Mouse (Mus musculus): ENCODE results near the gene Dock3. TPM values are rescaled to one million over a fixed set of nuclear protein-coding genes. Genes with fewer than 3 reads are reported as not detected.
"Not testable (repeated sequence)": the region's sequence is repeated elsewhere in the genome, so short reads cannot be mapped to it uniquely, and the experiment has no call there.

The Dock3 gene
- polyA plus RNA-seq, 1 experiment from 2014 or later = 0.57 TPM

- DNase-seq (ENCODE audit: low spot score) = no peak
- peaks cover 29% of the 10 kb centered on the region; the same call in 1 of the 2 replicates for H3K27me3 ChIP-seq (ENCODE audit: insufficient read depth, poor library complexity, severe bottlenecking)
- 20% methylated on average over 5 of the region's 5 CpGs for WGBS
- H3K4me1 ChIP-seq = peaks cover 13% of the 10 kb centered on the region; the same call in 1 of the 2 replicates
- no peak overlapping the region for H3K27ac ChIP-seq
- H3K9me3 ChIP-seq = no peaks in the 10 kb centered on the region
- H3K4me3 ChIP-seq = no peak overlapping the region
- H3K36me3 ChIP-seq = no peaks in the 10 kb centered on the region
Measured at GRCm38 (mm10) chr9:107252164-107252563, 20.5 kb upstream of the Dock3 start.

DNA sequence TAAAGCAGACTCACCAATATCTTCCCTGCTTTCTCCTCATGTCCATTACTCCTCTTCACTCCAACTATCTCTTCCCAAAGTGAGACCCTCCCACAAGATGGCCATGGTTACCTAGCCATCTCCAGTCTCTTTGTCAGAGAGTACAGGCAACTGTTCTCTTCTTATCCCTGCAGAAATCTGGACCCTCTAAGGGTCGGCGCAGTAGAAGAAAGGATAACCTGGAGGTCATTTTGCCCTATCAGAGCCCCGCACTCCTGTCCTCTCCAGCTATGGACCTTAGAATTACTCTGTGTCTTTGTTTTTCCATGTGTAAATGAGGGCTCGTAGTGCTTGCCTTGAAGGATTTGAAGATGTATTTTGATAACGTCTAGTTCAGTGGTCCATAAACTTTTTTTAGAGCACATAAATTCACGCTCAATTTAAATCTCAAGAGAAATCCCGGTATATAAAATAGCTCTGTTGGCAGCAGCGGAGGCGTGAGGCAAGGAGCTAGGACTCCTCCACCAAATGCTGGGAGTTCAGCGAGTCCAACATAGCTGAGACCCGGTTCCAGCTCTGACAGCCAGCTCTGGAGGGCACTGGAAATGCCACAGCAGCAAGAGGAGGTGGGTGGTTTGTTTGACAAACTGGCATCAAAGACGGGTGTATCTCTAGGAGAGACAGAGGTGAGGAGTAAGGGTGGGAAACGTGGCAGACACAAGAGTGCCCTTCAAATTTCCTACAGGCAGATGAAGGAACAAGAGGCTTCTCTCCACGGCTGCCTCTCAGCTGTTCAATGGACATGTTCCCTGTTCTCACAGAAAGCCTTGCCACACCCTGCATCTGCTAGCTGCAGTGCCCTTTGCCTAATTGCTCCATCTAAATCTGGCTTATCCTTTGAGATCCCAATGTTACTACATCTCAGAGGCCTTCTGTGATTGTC is 19.0 kb upstream of the Dock3 start:
- peaks cover 33% of the 10 kb centered on the region; the same call in 1 of the 2 replicates for H3K27me3 ChIP-seq (ENCODE audit: insufficient read depth, poor library complexity, severe bottlenecking)
- WGBS = 79% methylated on average over 14 of the region's 14 CpGs
- H3K4me3 ChIP-seq = no peak overlapping the region
- no peaks in the 10 kb centered on the region for H3K36me3 ChIP-seq
- no peaks in the 10 kb centered on the region for H3K9me3 ChIP-seq
- H3K27ac ChIP-seq = no peak overlapping the region
- peaks cover 13% of the 10 kb centered on the region; the same call in 1 of the 2 replicates for H3K4me1 ChIP-seq
- DNase-seq (ENCODE audit: low spot score) = no peak

DNA sequence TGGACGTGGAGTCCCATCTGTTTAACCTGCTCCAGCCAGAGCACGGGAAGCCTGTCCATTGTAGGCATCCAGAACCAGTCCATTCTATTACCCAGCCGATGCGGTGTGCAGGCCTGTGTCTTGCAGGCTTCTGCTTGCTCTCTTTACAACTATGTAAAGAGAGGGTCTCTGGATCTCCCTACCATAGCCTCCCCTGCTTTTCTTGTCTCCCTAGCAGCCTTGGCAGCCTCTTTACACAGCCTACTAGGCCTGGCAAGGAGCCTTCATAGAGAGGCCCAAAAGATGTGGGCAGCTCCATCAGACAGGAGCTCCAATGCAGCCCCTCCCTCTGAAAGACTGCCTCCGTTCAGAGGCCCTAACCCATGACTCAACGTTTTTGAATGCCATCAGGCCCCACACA is 17.4 kb upstream of the Dock3 start:
- no peak overlapping the region for H3K27ac ChIP-seq
- no peaks in the 10 kb centered on the region for H3K36me3 ChIP-seq
- no peak overlapping the region for H3K4me3 ChIP-seq
- H3K4me1 ChIP-seq = peaks cover 4% of the 10 kb centered on the region; the same call in 1 of the 2 replicates
- DNase-seq (ENCODE audit: low spot score) = no peak
- WGBS = 73% methylated on average over 6 of the region's 6 CpGs
- H3K9me3 ChIP-seq = no peaks in the 10 kb centered on the region
- peaks cover 28% of the 10 kb centered on the region; the same call in 1 of the 2 replicates for H3K27me3 ChIP-seq (ENCODE audit: insufficient read depth, poor library complexity, severe bottlenecking)

DNA sequence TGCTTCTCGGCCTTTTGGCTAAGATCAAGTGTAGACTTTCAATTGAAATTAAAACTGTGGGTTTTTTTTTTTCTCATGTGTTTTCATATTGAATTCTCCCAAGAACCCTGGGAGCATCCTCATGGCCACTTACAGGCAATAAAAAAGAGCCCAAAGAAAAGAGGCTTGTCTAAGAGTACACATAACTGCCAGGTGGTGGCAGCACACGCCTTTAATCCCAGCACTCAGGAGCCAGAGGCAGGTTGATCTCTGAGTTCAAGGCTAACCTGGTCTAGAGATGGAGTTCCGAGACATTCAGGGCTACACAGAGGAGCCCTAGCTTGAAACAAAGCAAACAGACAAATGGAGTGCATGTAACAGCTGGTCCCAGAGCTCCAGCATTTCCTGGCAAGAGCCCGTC is 14.5 kb upstream of the Dock3 start:
- DNase-seq (ENCODE audit: low spot score) = no peak
- WGBS = 53% methylated on average over 4 of the region's 4 CpGs
- Histone ChIP-seq H3K27ac (no peak overlapping the region), H3K27me3 (ENCODE audit: insufficient read depth, poor library complexity, severe bottlenecking) (peaks cover 26% of the 10 kb centered on the region; the same call in 1 of the 2 replicates), H3K9me3 (no peaks in the 10 kb centered on the region), H3K4me3 (no peak overlapping the region), H3K4me1 (no peaks in the 10 kb centered on the region), H3K36me3 (no peaks in the 10 kb centered on the region)

- no peaks in the 10 kb centered on the region for H3K4me1 ChIP-seq
- peaks cover 20% of the 10 kb centered on the region; the same call in 1 of the 2 replicates for H3K27me3 ChIP-seq (ENCODE audit: insufficient read depth, poor library complexity, severe bottlenecking)
- no peak overlapping the region for H3K4me3 ChIP-seq
- H3K36me3 ChIP-seq = no peaks in the 10 kb centered on the region
- 74% methylated on average over 4 of the region's 4 CpGs for WGBS
- H3K9me3 ChIP-seq = no peaks in the 10 kb centered on the region
- no peak for DNase-seq (ENCODE audit: low spot score)
- H3K27ac ChIP-seq = no peak overlapping the region
Measured at GRCm38 (mm10) chr9:107245311-107245710, 13.6 kb upstream of the Dock3 start.

- H3K36me3 ChIP-seq = no peaks in the 10 kb centered on the region
- H3K4me1 ChIP-seq = peaks cover 9% of the 10 kb centered on the region
- no peak overlapping the region for H3K27ac ChIP-seq
- no peak overlapping the region for H3K4me3 ChIP-seq
- no peaks in the 10 kb centered on the region for H3K9me3 ChIP-seq
- 69% methylated on average over 5 of the region's 5 CpGs for WGBS
- DNase-seq (ENCODE audit: low spot score) = no peak
- H3K27me3 ChIP-seq (ENCODE audit: insufficient read depth, poor library complexity, severe bottlenecking) = peaks cover 83% of the 10 kb centered on the region
Measured at GRCm38 (mm10) chr9:107236151-107236550, 4.4 kb upstream of the Dock3 start.

- DNase-seq (ENCODE audit: low spot score) = no peak
- no peaks in the 10 kb centered on the region for H3K36me3 ChIP-seq
- no peak overlapping the region for H3K27ac ChIP-seq
- H3K4me1 ChIP-seq = peaks cover 12% of the 10 kb centered on the region
- H3K27me3 ChIP-seq (ENCODE audit: insufficient read depth, poor library complexity, severe bottlenecking) = peaks cover 90% of the 10 kb centered on the region
- 50% methylated on average over 5 of the region's 5 CpGs for WGBS
- no peak overlapping the region for H3K4me3 ChIP-seq
- no peaks in the 10 kb centered on the region for H3K9me3 ChIP-seq
Measured at GRCm38 (mm10) chr9:107235261-107235660, 3.6 kb upstream of the Dock3 start.

- Histone ChIP-seq H3K27ac (no peak overlapping the region), H3K36me3 (no peaks in the 10 kb centered on the region), H3K9me3 (no peaks in the 10 kb centered on the region), H3K27me3 (ENCODE audit: insufficient read depth, poor library complexity, severe bottlenecking) (peaks cover 94% of the 10 kb centered on the region), H3K4me3 (peak overlapping the region; percentile 75), H3K4me1 (peaks cover 12% of the 10 kb centered on the region)
- WGBS = 21% methylated on average over 9 of the region's 9 CpGs
- no peak for DNase-seq (ENCODE audit: low spot score)
Measured at GRCm38 (mm10) chr9:107232140-107232539, 431 bp upstream of the Dock3 start.

- H3K4me1 ChIP-seq = peaks cover 12% of the 10 kb centered on the region
- peak overlapping the region; percentile 75 for H3K4me3 ChIP-seq
- H3K27me3 ChIP-seq (ENCODE audit: insufficient read depth, poor library complexity, severe bottlenecking) = peaks cover 85% of the 10 kb centered on the region
- WGBS = 3% methylated on average over 24 of the region's 50 CpGs
- no peak for DNase-seq (ENCODE audit: low spot score)
- H3K27ac ChIP-seq = peak overlapping the region; percentile 52; the same call in 1 of the 2 replicates
- no peaks in the 10 kb centered on the region for H3K36me3 ChIP-seq
- H3K9me3 ChIP-seq = no peaks in the 10 kb centered on the region
Measured at GRCm38 (mm10) chr9:107230991-107231538, 644 bp downstream of the Dock3 start.

DNA sequence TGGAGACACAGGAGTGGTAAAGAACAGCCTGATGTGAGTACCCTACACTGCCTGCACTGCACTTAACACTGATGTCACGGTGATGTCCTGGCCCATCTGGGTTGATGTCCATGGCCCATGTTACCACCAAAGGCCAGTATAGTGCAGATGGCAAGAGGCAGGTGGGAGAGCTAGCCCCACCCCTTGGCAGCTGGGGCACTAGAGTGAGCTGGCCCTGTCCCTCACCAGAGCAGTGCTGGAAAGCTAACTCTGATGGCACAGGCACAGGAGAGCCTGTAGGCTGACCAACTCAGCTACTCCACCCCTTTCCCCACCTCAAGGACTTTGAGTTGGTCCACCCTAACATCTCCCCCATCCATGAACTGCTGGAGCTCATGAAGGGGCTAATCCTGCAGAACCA is 7.1 kb downstream of the Dock3 start:
- no peaks in the 10 kb centered on the region for H3K4me1 ChIP-seq
- no peaks in the 10 kb centered on the region for H3K36me3 ChIP-seq
- H3K4me3 ChIP-seq = no peak overlapping the region
- no peak for DNase-seq (ENCODE audit: low spot score)
- 81% methylated on average over 1 of the region's 1 CpGs for WGBS
- H3K27me3 ChIP-seq (ENCODE audit: insufficient read depth, poor library complexity, severe bottlenecking) = peaks cover 29% of the 10 kb centered on the region
- H3K27ac ChIP-seq = no peak overlapping the region
- no peaks in the 10 kb centered on the region for H3K9me3 ChIP-seq

DNA sequence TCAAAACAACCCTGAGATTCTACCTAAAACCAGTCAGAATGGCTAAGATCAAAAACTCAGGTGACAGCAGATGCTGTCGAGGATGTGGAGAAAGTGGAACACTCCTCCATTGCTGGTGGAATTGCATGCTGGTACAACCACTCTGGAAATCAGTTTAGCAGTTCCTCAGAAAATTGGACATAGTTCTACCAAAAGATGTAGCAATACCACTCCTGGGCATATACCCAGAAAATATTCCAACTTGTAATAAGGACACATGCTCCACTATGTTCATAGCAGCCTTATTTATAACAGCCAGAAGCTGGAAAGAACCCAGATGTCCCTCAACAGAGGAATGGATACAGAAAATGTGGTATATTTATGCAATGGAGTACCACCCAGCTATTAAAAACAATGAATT is 56.9 kb downstream of the Dock3 start:
- H3K4me3 ChIP-seq; H3K36me3 ChIP-seq; H3K27ac ChIP-seq; H3K9me3 ChIP-seq; H3K4me1 ChIP-seq; H3K27me3 ChIP-seq (ENCODE audit: insufficient read depth, poor library complexity, severe bottlenecking); DNase-seq (ENCODE audit: low spot score): not testable (repeated sequence)
- 88% methylated on average over 1 of the region's 1 CpGs for WGBS

DNA sequence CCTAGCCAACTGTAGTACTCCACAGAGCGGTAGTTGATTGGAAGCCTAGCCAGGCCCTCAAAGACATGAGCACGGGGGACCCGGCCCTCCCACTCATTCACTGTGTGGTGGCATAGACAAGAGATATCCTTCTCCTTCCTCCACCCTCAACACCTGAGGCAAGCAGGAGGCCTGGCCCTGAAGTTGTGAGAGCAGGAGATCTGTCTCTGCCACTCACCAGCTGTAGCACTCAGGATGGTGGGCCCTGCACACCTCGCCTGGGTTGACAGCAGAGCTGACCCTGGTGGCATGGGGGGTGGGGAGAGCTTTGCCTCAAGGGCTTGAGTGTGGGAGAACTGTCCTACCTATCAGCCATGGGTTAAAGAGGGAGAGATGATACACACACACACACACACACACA is 65.9 kb downstream of the Dock3 start:
- no peaks in the 10 kb centered on the region for H3K9me3 ChIP-seq
- H3K36me3 ChIP-seq = no peaks in the 10 kb centered on the region
- no peak overlapping the region for H3K27ac ChIP-seq
- no peaks in the 10 kb centered on the region for H3K4me1 ChIP-seq
- H3K4me3 ChIP-seq = no peak overlapping the region
- DNase-seq (ENCODE audit: low spot score) = no peak
- H3K27me3 ChIP-seq (ENCODE audit: insufficient read depth, poor library complexity, severe bottlenecking) = no peaks in the 10 kb centered on the region
- WGBS = 66% methylated on average over 4 of the region's 4 CpGs

GRCm38 (mm10) chr9:107164825-107165224 is 66.9 kb downstream of the Dock3 start:
- Histone ChIP-seq H3K4me1 (no peaks in the 10 kb centered on the region), H3K9me3 (no peaks in the 10 kb centered on the region), H3K36me3 (no peaks in the 10 kb centered on the region), H3K27me3 (ENCODE audit: insufficient read depth, poor library complexity, severe bottlenecking) (no peaks in the 10 kb centered on the region), H3K27ac (no peak overlapping the region), H3K4me3 (no peak overlapping the region)
- DNase-seq (ENCODE audit: low spot score) = no peak
- 14% methylated on average over 3 of the region's 3 CpGs for WGBS
